Mouse (Mus musculus): ENCODE data around the gene Sqor.

- TF ChIP-seq CTCF (IDR thresholded peaks at IDR 0.05; ENCODE audit: low read depth) (no peak), EP300 (IDR thresholded peaks at IDR 0.05; ENCODE audit: low read depth) (no peak)
These were observed 39.4 kb downstream of the Sqor start for GRCm38 (mm10) chr2:122804392-122804791.
